Mouse (Mus musculus) lung, embryonic 15.5 days (tissue): ENCODE results near the gene Tram2. TPM values are rescaled to one million over a fixed set of nuclear protein-coding genes. Genes with fewer than 3 reads are reported as not detected.

Source experiments
- ATAC-seq: fragments of 200-750 bp; cut with Nextera tagmentation; 2 replicates; pipeline ENCODE4 v1.8.0; 2017; ENCODE audit warnings: moderate number of reproducible peaks, borderline replicate concordance; ENCODE audit not compliant: low FRiP score, low TSS enrichment; ENCODE audit errors: extremely low read depth
- H3K27ac ChIP-seq: fragments of 300-500 bp; sonication (generic); 2 replicates; pipeline ENCODE4 v1.5.1; 2015; ENCODE audit warnings: moderate library complexity, mild to moderate bottlenecking, inconsistent platforms
- H3K27me3 ChIP-seq: fragments of 300-500 bp; sonication (generic); 2 replicates; pipeline ENCODE4 v1.6.1; 2015; ENCODE audit warnings: inconsistent platforms
- H3K36me3 ChIP-seq: fragments of 300-500 bp; sonication (generic); 2 replicates; pipeline ENCODE4 v1.6.1; 2015; ENCODE audit warnings: inconsistent platforms
- H3K4me1 ChIP-seq: fragments of 300-500 bp; sonication (generic); 2 replicates; pipeline ENCODE4 v1.6.1; 2015; ENCODE audit warnings: inconsistent platforms
- H3K4me2 ChIP-seq: fragments of 300-500 bp; sonication (generic); 2 replicates; pipeline ENCODE4 v1.6.1; 2015; ENCODE audit warnings: inconsistent platforms, mild to moderate bottlenecking, moderate library complexity
- H3K4me3 ChIP-seq: fragments of 300-500 bp; sonication (generic); 2 replicates; pipeline ENCODE4 v1.5.1; 2015; ENCODE audit warnings: mild to moderate bottlenecking, inconsistent platforms
- H3K9ac ChIP-seq: fragments of 300-500 bp; sonication (generic); 2 replicates; pipeline ENCODE4 v1.6.1; 2015; ENCODE audit warnings: inconsistent platforms
- H3K9me3 ChIP-seq: fragments of 300-500 bp; sonication (generic); 2 replicates; pipeline ENCODE4 v1.6.1; 2016; ENCODE audit warnings: inconsistent platforms
- WGBS: fragments of 180-500 bp; shearing (Covaris S2); methylation state at CpG from one replicate; pipeline ENCODE4 v1.1.7; 2015; 5-methylcytosine and 5-hydroxymethylcytosine counted together
- polyA plus RNA-seq: library from polyadenylated mRNA; unstranded; fragments of >200 nt; fragmentation: Nextera tagmentation; extraction: Ambion mirVana; gene quantifications from 2 replicates; pipeline ENCODE4 v1.2.1, GENCODE M21; 2015

The Tram2 gene
- polyA plus RNA-seq, 1 experiment from 2014 or later = 8.0 TPM

DNA sequence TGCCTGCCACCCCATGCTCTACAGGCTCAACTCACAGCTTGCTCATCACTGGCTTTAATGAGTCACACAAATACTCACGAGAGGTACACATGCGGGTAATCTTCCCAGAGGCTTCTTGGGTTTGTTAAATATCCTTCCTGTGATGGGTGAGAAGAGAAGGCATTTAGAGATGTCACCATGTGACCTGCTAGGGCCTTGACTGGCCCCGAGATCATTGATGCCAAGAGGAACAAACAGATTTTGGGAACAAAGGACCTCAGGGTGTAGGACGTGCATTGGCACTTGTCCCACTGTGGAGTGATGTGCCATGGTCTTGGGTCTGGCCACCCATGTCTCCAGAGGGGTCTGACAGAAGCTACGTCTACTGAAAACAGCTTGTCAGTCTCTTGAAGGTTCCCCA, 72.3 kb downstream of the Tram2 start:
- H3K36me3 ChIP-seq = peaks cover 30% of the 10 kb centered on the region
- WGBS = 80% methylated on average over 5 of the region's 5 CpGs

GRCm38 (mm10) chr1:21004596-21004995, 74.4 kb downstream of the Tram2 start:
- no peaks in the 10 kb centered on the region for H3K9me3 ChIP-seq
- WGBS = 60% methylated on average over 8 of the region's 8 CpGs

More for the DNA sequence above, 72.3 kb downstream of the Tram2 start:
- Histone ChIP-seq H3K4me2 (no peak overlapping the region), H3K4me1 (peaks cover 9% of the 10 kb centered on the region; the same call in 1 of the 2 replicates), H3K9me3 (no peaks in the 10 kb centered on the region), H3K27ac (no peak overlapping the region), H3K4me3 (no peak overlapping the region), H3K9ac (no peak overlapping the region), H3K27me3 (no peaks in the 10 kb centered on the region)
- no peak for ATAC-seq

DNA sequence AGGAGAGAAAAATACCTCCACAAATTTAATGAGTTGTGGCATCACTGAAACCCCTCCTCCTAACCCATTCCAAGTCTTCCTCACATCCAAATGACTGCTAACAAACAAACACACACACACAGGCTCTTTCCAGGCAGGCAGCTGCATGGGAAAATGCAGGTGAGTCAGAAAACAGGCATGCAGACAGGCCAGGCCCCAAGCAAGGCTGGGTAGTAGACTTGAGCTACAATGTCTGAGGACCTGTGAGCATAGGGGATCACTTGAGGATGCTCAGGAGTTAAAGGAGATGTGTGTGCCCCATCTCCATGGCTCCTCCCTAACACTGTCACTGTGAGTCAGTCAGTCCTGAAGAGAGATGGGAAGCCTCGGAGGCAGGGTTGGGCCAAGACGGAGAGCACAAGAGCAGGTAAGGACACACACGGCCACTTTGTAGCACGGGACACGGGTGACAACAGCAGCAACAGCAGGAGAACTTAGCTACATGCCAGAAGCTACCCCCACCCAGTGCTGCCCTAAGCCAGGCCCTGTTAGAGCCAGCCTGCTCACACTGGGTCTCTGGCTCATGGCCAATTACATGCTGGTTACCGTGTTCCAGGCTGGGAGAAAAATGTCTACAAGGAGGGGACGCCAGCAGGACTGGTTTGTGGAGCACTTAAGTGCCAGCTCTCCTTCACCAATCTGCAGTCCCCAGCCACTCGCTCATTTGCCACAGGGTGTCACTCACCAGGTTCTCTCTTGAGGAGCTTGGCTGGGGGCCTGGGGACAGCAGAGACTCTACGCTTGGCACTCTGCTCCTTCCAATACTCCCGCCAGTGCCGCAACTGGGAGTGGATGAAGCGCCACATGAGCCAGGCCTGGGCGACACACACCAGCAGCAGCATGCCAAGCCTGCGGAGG, 76.5 kb downstream of the Tram2 start:
- peak overlapping the region; percentile 50; the same call in 1 of the 2 replicates for H3K27ac ChIP-seq
- WGBS = 71% methylated on average over 14 of the region's 14 CpGs

More at GRCm38 (mm10) chr1:21004596-21004995, 74.4 kb downstream of the Tram2 start:
- H3K4me3 ChIP-seq = no peak overlapping the region
- no peak overlapping the region for H3K9ac ChIP-seq
- no peak overlapping the region for H3K4me2 ChIP-seq
- no peak overlapping the region for H3K27ac ChIP-seq
- H3K36me3 ChIP-seq = peaks cover 40% of the 10 kb centered on the region
- no peaks in the 10 kb centered on the region for H3K27me3 ChIP-seq
- peaks cover 9% of the 10 kb centered on the region; the same call in 1 of the 2 replicates for H3K4me1 ChIP-seq
- ATAC-seq = no peak

DNA sequence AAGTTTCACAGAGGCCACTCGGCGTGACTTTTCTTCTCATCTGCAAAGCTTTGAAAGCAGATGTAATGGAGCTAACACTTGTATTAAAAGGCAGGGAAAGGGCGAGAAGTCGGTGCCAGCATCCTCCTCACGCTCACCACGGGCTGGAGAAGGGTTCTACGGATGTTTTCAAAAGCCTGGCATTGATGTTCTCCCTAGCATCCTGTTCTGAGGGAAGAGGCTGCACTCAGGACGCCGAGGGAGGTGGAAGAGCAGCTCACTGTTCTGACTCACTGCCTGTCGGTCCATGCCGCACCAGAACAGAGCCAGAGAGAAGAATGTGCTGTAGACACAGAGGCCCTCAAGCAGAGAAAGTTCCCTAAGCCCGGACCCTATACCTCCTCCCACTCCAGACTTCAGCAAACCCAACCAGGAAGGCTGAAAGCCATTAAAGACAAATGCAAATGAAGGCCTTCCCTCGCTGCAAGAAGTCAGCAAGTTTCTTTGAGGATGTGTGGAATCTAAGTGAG, 81.1 kb downstream of the Tram2 start:
- 42% methylated on average over 13 of the region's 13 CpGs for WGBS
- Histone ChIP-seq H3K4me1 (peaks cover 10% of the 10 kb centered on the region; the same call in 1 of the 2 replicates), H3K4me2 (no peak overlapping the region), H3K27ac (no peak overlapping the region), H3K9ac (no peak overlapping the region), H3K36me3 (peaks cover 25% of the 10 kb centered on the region), H3K4me3 (no peak overlapping the region), H3K9me3 (no peaks in the 10 kb centered on the region), H3K27me3 (no peaks in the 10 kb centered on the region)
- ATAC-seq = no peak

More for the DNA sequence above, 76.5 kb downstream of the Tram2 start:
- peak; percentile 77; the same call in 1 of the 2 replicates for ATAC-seq
- Histone ChIP-seq H3K4me2 (no peak overlapping the region), H3K4me3 (no peak overlapping the region), H3K4me1 (peaks cover 3% of the 10 kb centered on the region; the same call in 1 of the 2 replicates), H3K9me3 (no peaks in the 10 kb centered on the region), H3K27me3 (no peaks in the 10 kb centered on the region), H3K9ac (no peak overlapping the region), H3K36me3 (peaks cover 49% of the 10 kb centered on the region)

DNA sequence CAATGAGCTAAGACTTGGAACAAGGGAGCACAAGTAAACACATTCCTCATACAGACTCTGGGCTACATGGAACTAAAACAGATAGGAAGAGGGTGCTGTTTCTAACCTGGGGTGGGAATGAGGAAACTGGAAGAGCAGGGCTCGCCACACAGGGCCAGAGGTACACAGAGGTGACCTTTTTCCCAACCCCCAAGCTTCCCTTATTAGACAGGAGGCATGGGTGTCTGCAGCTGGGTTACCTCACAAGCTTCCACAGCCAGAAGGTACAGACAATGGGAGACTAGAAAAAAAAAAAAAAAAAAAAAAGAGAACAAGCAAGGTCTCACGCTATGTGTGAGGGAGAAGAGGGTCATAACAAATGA, 81.7 kb downstream of the Tram2 start:
- Histone ChIP-seq H3K4me3 (no peak overlapping the region), H3K9ac (no peak overlapping the region), H3K4me2 (no peak overlapping the region), H3K36me3 (peaks cover 25% of the 10 kb centered on the region), H3K27me3 (no peaks in the 10 kb centered on the region), H3K9me3 (no peaks in the 10 kb centered on the region), H3K4me1 (0 out of 2 replicates have a peak, but pooled peaks cover 7% of the 10 kb centered on the region), H3K27ac (no peak overlapping the region)
- 58% methylated on average over 2 of the region's 2 CpGs for WGBS
- ATAC-seq = no peak

DNA sequence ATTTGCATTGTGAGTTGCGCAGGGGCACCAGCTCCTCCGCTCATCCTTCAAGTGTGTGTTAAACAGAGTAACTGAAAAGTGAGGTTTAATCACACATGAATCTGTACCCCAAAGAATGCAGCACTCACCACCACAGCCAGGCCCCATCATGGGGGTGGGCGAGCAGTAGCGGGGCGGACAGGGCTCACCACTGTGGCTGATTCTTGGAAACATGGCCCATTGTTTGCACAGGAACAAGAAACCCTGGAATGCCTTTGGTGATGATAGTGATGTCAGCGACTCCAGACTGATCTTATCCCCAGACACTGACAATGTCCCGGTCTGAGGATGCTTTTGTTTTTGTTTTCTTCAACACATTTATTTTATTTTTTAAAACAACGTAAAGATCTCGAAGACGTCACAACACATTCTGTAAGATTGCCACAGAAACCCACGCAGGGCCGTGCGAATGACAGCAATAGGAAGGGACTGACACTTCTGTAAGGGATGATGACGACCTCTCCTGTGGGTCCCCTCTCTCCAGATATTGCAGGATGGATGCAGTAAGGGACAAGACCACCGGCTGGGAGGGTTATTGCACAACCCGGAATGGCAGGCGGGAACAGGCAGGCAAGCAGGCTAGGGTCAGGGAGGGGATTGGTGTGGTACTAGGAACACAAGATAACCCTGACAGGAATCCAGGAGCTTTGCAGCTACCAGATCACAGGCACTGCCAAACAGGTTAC, 82.3 kb downstream of the Tram2 start:
- Histone ChIP-seq H3K27me3 (no peaks in the 10 kb centered on the region), H3K4me3 (no peak overlapping the region), H3K4me2 (no peak overlapping the region), H3K9me3 (no peaks in the 10 kb centered on the region), H3K9ac (no peak overlapping the region), H3K27ac (no peak overlapping the region), H3K4me1 (0 out of 2 replicates have a peak, but pooled peaks cover 7% of the 10 kb centered on the region), H3K36me3 (peaks cover 22% of the 10 kb centered on the region)
- 30% methylated on average over 17 of the region's 17 CpGs for WGBS
- no peak for ATAC-seq

DNA sequence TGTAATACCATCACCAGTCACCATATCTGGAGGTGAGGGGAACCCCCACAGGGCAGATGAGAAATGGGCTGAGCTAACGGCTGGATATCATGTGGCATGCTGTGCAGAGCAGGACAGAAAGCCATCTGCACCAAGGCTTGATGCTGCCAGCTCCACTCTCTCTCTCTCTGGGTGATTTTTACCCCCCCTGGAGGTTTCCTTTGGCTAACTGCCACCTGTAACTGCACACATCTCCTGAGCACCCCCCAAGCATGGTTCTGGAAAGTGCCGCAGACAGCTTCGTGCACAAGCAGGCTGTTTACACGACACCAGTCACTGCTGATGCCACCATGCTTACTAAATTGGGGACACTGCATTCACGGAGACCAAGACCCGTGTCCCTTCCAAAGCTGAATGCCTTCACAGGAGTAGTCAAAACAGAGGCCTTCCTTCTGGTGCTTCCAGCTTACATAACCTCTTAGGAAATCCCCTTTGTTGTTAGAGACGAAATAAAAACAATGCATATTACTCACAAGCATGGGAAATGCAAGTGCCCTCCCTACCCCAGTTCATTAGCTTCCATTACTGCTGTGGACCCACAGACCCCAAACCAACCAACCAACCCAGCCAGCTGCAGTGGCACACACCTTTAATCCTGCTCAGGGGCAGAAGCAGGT, 83.6 kb downstream of the Tram2 start:
- Histone ChIP-seq H3K27me3 (no peaks in the 10 kb centered on the region), H3K27ac (no peak overlapping the region), H3K4me3 (no peak overlapping the region), H3K9me3 (no peaks in the 10 kb centered on the region), H3K4me1 (0 out of 2 replicates have a peak, but pooled peaks cover 7% of the 10 kb centered on the region), H3K4me2 (no peak overlapping the region), H3K36me3 (peaks cover 16% of the 10 kb centered on the region; the same call in 1 of the 2 replicates), H3K9ac (no peak overlapping the region)
- 59% methylated on average over 7 of the region's 7 CpGs for WGBS
- ATAC-seq = no peak

GRCm38 (mm10) chr1:20994338-20994737, 84.7 kb downstream of the Tram2 start:
- Histone ChIP-seq H3K36me3 (peaks cover 6% of the 10 kb centered on the region; the same call in 1 of the 2 replicates), H3K4me1 (0 out of 2 replicates have a peak, but pooled peaks cover 7% of the 10 kb centered on the region), H3K9ac (no peak overlapping the region), H3K4me2 (no peak overlapping the region), H3K4me3 (no peak overlapping the region), H3K27me3 (no peaks in the 10 kb centered on the region), H3K9me3 (no peaks in the 10 kb centered on the region), H3K27ac (no peak overlapping the region)
- ATAC-seq = no peak
- WGBS = 74% methylated on average over 5 of the region's 5 CpGs

GRCm38 (mm10) chr1:20993690-20994089, 85.3 kb downstream of the Tram2 start:
- no peaks in the 10 kb centered on the region for H3K27me3 ChIP-seq
- no peak for ATAC-seq
- H3K9me3 ChIP-seq = no peaks in the 10 kb centered on the region
- 0 out of 2 replicates have a peak, but pooled peaks cover 4% of the 10 kb centered on the region for H3K36me3 ChIP-seq
- H3K9ac ChIP-seq = no peak overlapping the region
- no peak overlapping the region for H3K4me3 ChIP-seq
- H3K4me1 ChIP-seq = 0 out of 2 replicates have a peak, but pooled peaks cover 7% of the 10 kb centered on the region
- 85% methylated on average over 3 of the region's 3 CpGs for WGBS
- no peak overlapping the region for H3K4me2 ChIP-seq
- no peak overlapping the region for H3K27ac ChIP-seq

DNA sequence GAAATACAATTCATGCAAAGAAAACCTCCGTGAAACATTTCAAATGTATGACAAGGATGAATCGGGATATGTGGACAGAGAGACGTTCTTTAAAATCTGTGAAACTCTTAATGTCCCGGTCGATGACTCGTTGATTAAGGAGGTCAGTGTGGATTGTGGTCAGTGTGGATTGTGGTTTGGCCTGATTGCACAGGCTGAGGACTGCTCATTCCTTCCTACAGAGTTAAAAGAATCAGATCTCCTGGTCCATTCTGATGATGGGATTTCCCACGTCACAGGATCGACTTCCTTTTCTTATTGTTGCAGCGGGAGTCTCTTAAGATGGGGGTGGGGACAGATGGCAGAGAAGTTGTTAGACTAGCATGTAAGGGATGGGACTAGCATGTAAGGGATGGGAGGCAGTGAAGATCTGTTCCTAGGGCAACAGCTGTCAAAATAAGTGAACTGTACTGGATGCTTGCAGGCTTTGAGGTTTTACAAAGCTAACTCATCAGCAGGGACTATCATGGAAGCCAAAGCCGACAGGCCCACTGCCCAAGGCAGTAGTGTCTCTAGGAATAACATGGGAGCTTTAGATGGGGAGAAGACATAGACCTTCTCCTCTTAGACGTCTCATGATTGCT, 89.5 kb downstream of the Tram2 start:
- no peak overlapping the region for H3K27ac ChIP-seq
- no peak for ATAC-seq
- no peaks in the 10 kb centered on the region for H3K9me3 ChIP-seq
- no peaks in the 10 kb centered on the region for H3K27me3 ChIP-seq
- H3K36me3 ChIP-seq = no peaks in the 10 kb centered on the region
- 83% methylated on average over 11 of the region's 11 CpGs for WGBS
- H3K4me3 ChIP-seq = no peak overlapping the region
- H3K4me1 ChIP-seq = no peaks in the 10 kb centered on the region
- H3K4me2 ChIP-seq = no peak overlapping the region
- H3K9ac ChIP-seq = no peak overlapping the region
